Mouse (Mus musculus) frontal cortex, adult 2 months (tissue): ENCODE results near the gene Bsn. TPM values are rescaled to one million over a fixed set of nuclear protein-coding genes. Genes with fewer than 3 reads are reported as not detected.

ENCODE experiments used
- DNase-seq, 2 experiments: peaks; one replicate each; pipeline ENCODE4 v3.0.0; 2022; ENCODE audit warnings: low spot score in 1 of 2; ENCODE audit errors: extremely low spot score in 1 of 2
- polyA plus RNA-seq: library from polyadenylated mRNA; depleted of rRNA; stranded (reverse); fragments of >200 nt; gene quantifications from 2 replicates; pipeline ENCODE4 v1.2.3, GENCODE M21; 2012

The Bsn gene
- polyA plus RNA-seq, 1 experiment = 95.0 TPM

- DNase-seq = peak in 1 of 2 experiments; percentile 35
Observed at GRCm38 (mm10) chr9:108129042-108129948, 60.9 kb downstream of the Bsn start.

- peak; percentile 77 to 86 for DNase-seq
Observed at GRCm38 (mm10) chr9:108128248-108128647, 61.9 kb downstream of the Bsn start.

- no peak for DNase-seq
Observed at GRCm38 (mm10) chr9:108126436-108127180, 63.6 kb downstream of the Bsn start.

- DNase-seq = no peak
Observed at GRCm38 (mm10) chr9:108125731-108126130, 64.5 kb downstream of the Bsn start.

GRCm38 (mm10) chr9:108123916-108124315 lies 66.3 kb downstream of the Bsn start:
- no peak for DNase-seq

- DNase-seq = no peak
Observed at GRCm38 (mm10) chr9:108121170-108121969, 68.8 kb downstream of the Bsn start.

GRCm38 (mm10) chr9:108120671-108121070 lies 69.5 kb downstream of the Bsn start:
- DNase-seq = no peak

- DNase-seq = peak in 1 of 2 experiments; percentile 49
Observed at GRCm38 (mm10) chr9:108119891-108120411, 70.2 kb downstream of the Bsn start.

- no peak for DNase-seq
Observed at GRCm38 (mm10) chr9:108117143-108117542, 73.0 kb downstream of the Bsn start.

GRCm38 (mm10) chr9:108115290-108116077 lies 74.7 kb downstream of the Bsn start:
- DNase-seq = peak in 1 of 2 experiments; percentile 72

GRCm38 (mm10) chr9:108112719-108113340 lies 77.4 kb downstream of the Bsn start:
- no peak for DNase-seq

GRCm38 (mm10) chr9:108111593-108112121 lies 78.5 kb downstream of the Bsn start:
- DNase-seq = no peak

- DNase-seq = no peak
Observed at GRCm38 (mm10) chr9:108111101-108111592, 79.0 kb downstream of the Bsn start.

GRCm38 (mm10) chr9:108110160-108110559 lies 80.0 kb downstream of the Bsn start:
- no peak for DNase-seq

- no peak for DNase-seq
Observed at GRCm38 (mm10) chr9:108107867-108108266, 82.3 kb downstream of the Bsn start.

GRCm38 (mm10) chr9:108106090-108106489 lies 84.1 kb downstream of the Bsn start:
- no peak for DNase-seq

- no peak for DNase-seq
Observed at GRCm38 (mm10) chr9:108105549-108105863, 84.7 kb downstream of the Bsn start.

- DNase-seq = no peak
Observed at GRCm38 (mm10) chr9:108104766-108105548, 85.2 kb downstream of the Bsn start.
